20 mouse cellular contexts compared by ENCODE assay signal in the genomic region with DNA sequence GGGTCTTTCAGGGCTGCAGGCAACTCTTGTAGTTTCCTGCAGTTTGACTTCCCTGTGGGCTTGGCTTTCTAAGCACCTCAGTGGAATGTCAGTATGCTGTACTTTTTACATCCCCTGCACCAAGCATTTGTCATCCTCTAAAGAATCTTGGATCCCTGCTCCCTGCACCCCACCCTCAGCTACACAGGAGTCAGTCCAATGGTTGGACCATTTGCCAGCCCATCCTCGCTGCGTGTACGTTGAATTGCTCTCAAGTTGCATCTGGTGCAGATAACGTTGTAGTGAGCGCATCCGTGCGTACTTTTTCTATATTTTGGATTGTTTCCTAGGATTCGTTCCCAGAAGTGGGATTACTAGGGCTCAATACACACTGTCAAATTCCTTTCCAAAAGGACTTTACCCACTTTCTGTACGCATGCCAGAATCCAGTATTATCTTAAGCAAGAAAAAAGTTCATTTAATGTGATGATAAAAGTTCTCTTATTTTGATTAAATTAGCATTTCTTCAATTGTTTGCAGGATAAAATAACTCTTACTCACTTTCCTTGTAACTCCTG.
A peak's percentile ranks its signal among the peaks of the same experiment; 100 is the strongest.
DNase-seq lines count a peak whose midpoint lies in the region; ATAC-seq and TF ChIP-seq lines count a peak whose summit lies in the region.
"Had no signal": no experiment of that assay in that cellular context is flagged by ENCODE, and none has a peak within 500 bp of the region (broad histone marks: within the 10 kb centered on the region; RNA-seq: fewer than 3 reads in every experiment).

No protein-coding gene starts in this region.

- ATAC-seq in stomach, postnatal 0 days (ENCODE audit: low FRiP score, low TSS enrichment) = no peak
- ATAC-seq: forebrain, embryonic 13.5 days; hindbrain, embryonic 16.5 days had no signal

- H3K4me1 ChIP-seq in stomach, postnatal 0 days (replicated peaks; ENCODE audit: control insufficient read depth, insufficient read depth) = no peaks in the 10 kb centered on the region
- H3K4me1 ChIP-seq: hindbrain, embryonic 12.5 days had no signal

- no peak overlapping the region for H3K4me2 ChIP-seq in stomach, postnatal 0 days (replicated peaks; ENCODE audit: low read depth)
- H3K4me2 ChIP-seq: embryonic facial prominence, embryonic 12.5 days; forebrain, embryonic 13.5 days; heart, embryonic 13.5 days; hindbrain, embryonic 12.5 days had no signal

- H3K36me3 ChIP-seq in stomach, postnatal 0 days (ENCODE audit: control insufficient read depth, insufficient read depth, low read length) = no peaks in the 10 kb centered on the region
- H3K36me3 ChIP-seq: embryonic facial prominence, embryonic 12.5 days; heart, embryonic 13.5 days; hindbrain, embryonic 12.5 days had no signal

- TF ChIP-seq EP300 in stomach, postnatal 0 days (optimal IDR thresholded peaks at IDR 0.05) = no peak

- H3K27me3 ChIP-seq in stomach, postnatal 0 days (ENCODE audit: control insufficient read depth, insufficient read depth, low read length) = no peaks in the 10 kb centered on the region
- H3K27me3 ChIP-seq: embryonic facial prominence, embryonic 12.5 days; forebrain, embryonic 13.5 days; heart, embryonic 13.5 days; hindbrain, embryonic 12.5 days had no signal

- intact Hi-C loops in heart, postnatal 14 days (cut with DNase I) = no loop called here
- intact Hi-C loops in left cerebral cortex, postnatal 4 days (cut with DNase I) = no loop called here
- intact Hi-C loops in left cerebral cortex, postnatal 36 days (cut with DNase I) = no loop called here

- 63% methylated on average over 9 of the region's 9 CpGs for WGBS in stomach, postnatal 0 days

- H3K9ac ChIP-seq in stomach, postnatal 0 days (ENCODE audit: low read length) = no peak overlapping the region
- H3K9ac ChIP-seq: embryonic facial prominence, embryonic 12.5 days; forebrain, embryonic 13.5 days; heart, embryonic 13.5 days; hindbrain, embryonic 12.5 days had no signal

- no peak for TF ChIP-seq CTCF in stomach, postnatal 0 days (IDR thresholded peaks at IDR 0.05; ENCODE audit: low read depth)

- H3K4me3 ChIP-seq in stomach, postnatal 0 days (ENCODE audit: low read depth, low read length) = no peak overlapping the region
- H3K4me3 ChIP-seq: embryonic facial prominence, embryonic 12.5 days; forebrain, embryonic 13.5 days; heart, embryonic 13.5 days; hindbrain, embryonic 12.5 days had no signal

- peak; percentile 90 for DNase-seq in heart, adult 11 months
- no peak for DNase-seq in heart, postnatal 14 days
- DNase-seq in left cerebral cortex, postnatal 4 days = peak; percentile 9
- no peak for DNase-seq in left cerebral cortex, postnatal 36 days (ENCODE audit: low spot score in 2 of 2)
- DNase-seq in urinary bladder, postnatal 14 days (ENCODE audit: low spot score) = peak; percentile 11
- no peak for DNase-seq in urinary bladder, adult 18-20 months (ENCODE audit: low spot score in 2 of 2)
- peak; percentile 15 for DNase-seq in stomach, postnatal 0 days (ENCODE audit: low spot score)
- DNase-seq in frontal cortex, adult 2 months (ENCODE audit: extremely low spot score in 1 of 2, low spot score in 1 of 2) = no peak
- DNase-seq: adrenal gland, adult 2 months; adrenal gland, postnatal 25 days; cerebellum, adult 11 months; cerebellum, adult 8-10 months; cerebellum, postnatal 14 days; embryo, embryonic 11 days; gastrocnemius, postnatal 14 days had no signal

- H3K9me3 ChIP-seq in stomach, postnatal 0 days (ENCODE audit: control insufficient read depth, low read length) = no peaks in the 10 kb centered on the region
- H3K9me3 ChIP-seq: embryonic facial prominence, embryonic 12.5 days; forebrain, embryonic 13.5 days; heart, embryonic 13.5 days; hindbrain, embryonic 12.5 days had no signal

- no peak overlapping the region for H3K27ac ChIP-seq in stomach, postnatal 0 days (replicated peaks)
- H3K27ac ChIP-seq: embryonic facial prominence, embryonic 12.5 days; forebrain, embryonic 13.5 days; heart, embryonic 13.5 days; hindbrain, embryonic 12.5 days had no signal

Comparison
In these comparisons a context has a peak if more than half of its experiments do, and no peak if none do; other contexts are left out.
1. DNase-seq: peak in heart, adult 11 months (single experiment), left cerebral cortex, postnatal 4 days (single experiment), urinary bladder, postnatal 14 days (single experiment) and stomach, postnatal 0 days (single experiment); none in heart, postnatal 14 days (0 of 2), left cerebral cortex, postnatal 36 days (0 of 2), urinary bladder, adult 18-20 months (0 of 2) and frontal cortex, adult 2 months (0 of 2).